Mouse (Mus musculus) bone marrow macrophage, adult 2 months (primary cell): ENCODE results near the gene Bfar.

ENCODE experiments used
- CTCF ChIP-seq: IDR thresholded peaks from 2 replicates; pipeline ENCODE4 v1.5.1; 2012; ENCODE audit warnings: low read depth, mild to moderate bottlenecking, low read length, moderate library complexity
- POLR2A ChIP-seq: IDR thresholded peaks from 2 replicates; pipeline ENCODE4 v1.6.1; 2012; ENCODE audit warnings: mild to moderate bottlenecking, low read depth, low read length, borderline replicate concordance

DNA sequence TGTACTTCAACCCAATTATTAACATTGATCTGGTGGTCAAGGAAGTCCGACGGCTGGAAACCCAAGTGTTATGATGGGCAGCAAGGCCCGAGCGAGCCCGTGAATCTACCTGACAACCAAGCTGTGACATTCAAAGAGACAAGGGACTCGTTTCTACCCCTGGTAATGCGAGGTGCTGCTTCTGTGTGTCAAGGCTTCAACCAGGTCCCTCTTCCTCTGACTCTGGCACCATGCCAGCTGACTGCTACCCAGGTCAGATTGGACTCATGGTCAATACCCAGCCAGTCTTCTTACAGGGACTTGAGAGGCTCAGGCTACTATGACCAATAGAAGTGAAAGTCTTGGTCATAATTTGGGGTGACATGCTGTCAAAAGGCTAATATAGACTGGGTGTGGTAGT lies 30.5 kb downstream of the Bfar start:
- TF ChIP-seq CTCF, result no peak
- no peak for TF ChIP-seq POLR2A
